Mouse (Mus musculus) hindlimb bud, embryonic 11.5 days (tissue): Measurements from ENCODE around the gene Mrps10.
A peak's percentile ranks its signal among the peaks of the same experiment; 100 is the strongest.
"Not testable (repeated sequence)": the region's sequence is repeated elsewhere in the genome, so short reads cannot be mapped to it uniquely, and the experiment has no call there.

Source experiments
- DNase-seq: peaks from one replicate; pipeline ENCODE4 v3.0.0-alpha.2; 2012; ENCODE audit warnings: low read depth, low spot score; ENCODE audit errors: extremely low spot score

The Mrps10 gene

DNA sequence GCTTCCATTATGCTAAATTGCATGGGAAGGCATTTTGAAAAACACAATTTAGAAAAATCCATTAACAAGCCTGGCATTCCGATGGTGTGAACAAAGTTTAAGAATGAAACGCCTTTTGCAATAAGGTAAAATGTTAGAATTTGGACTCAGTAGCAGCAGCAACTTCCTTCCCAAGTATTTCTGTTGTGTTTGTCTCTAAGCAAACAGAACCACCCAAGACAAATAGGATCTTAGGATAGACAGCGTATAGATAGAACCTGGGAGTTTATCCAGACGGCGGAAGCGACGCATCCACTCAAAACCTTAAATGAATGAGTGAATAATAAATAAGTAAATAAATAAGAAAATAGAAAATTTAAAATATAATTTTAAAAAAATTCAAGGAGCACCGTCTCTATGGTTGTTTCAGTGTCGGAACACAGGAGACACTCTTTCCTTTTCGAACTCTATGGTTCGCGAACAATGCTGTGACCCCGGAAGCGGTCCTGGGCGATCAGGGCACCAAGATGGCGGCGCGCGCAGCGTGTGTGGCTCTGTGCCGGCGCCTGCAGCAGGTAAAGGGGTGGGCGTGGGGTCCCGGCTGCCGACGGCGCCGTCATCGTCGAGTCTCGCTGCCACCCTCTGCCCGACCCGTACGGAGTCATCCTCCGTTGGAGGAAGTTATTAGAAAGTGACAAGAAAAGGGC, at the start of gene Mrps10:
Gene Mrps10 (plus strand): TSS at position 487 of the 686 bp plus-strand sequence.
- DNase-seq: peak; percentile 72

DNA sequence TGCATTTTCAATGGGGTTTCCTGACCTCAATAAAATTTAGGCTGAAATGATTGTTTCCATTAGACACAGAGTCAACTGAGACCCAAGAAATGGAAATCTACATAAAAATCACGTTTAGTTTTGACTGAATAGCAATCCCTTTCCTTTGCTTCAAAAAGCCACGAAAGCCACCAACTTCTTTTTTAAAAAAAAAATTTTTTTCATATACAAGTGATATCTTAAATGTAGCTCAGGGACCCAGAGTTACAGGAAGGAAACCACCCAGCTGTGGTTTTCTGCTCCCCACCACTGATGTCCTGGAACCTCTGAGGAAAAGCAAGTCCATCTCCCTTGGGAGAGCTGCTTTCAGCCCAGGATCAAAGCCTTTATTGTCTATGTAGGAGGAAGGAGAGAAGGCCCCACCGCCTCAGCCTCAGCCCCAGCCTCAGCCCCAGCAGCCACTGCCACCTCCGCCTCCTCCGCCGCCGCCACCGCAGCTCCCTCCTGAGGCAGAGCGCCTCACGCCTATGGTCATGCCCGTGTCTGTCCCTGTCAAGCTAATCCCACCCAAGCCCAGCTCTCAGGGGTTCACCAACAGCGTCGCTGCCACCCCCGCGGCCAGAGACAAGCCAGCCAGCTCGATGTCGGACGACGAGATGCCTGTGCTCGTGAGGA, 49.6 kb upstream of the Mrps10 start:
- DNase-seq: no peak

DNA sequence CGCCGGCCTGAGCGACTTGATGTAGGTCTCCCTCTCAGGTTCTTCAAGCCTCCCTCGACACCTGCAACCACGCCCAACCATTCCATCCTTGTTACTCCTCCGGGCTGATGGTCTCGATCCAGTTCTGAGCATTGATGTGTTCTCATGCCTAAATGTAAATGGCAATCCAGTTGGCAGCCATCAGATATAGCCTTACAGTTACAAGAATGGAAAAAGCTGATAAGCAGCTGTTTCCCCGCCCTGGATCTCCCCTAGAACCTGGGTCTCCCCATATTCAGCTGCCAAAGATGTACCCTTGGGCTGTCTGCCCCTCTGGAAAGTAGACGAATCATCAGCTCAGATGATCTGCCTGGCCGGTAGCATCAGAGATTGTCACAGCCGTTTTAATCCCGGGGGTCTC, 48.9 kb upstream of the Mrps10 start:
- DNase-seq: no peak

DNA sequence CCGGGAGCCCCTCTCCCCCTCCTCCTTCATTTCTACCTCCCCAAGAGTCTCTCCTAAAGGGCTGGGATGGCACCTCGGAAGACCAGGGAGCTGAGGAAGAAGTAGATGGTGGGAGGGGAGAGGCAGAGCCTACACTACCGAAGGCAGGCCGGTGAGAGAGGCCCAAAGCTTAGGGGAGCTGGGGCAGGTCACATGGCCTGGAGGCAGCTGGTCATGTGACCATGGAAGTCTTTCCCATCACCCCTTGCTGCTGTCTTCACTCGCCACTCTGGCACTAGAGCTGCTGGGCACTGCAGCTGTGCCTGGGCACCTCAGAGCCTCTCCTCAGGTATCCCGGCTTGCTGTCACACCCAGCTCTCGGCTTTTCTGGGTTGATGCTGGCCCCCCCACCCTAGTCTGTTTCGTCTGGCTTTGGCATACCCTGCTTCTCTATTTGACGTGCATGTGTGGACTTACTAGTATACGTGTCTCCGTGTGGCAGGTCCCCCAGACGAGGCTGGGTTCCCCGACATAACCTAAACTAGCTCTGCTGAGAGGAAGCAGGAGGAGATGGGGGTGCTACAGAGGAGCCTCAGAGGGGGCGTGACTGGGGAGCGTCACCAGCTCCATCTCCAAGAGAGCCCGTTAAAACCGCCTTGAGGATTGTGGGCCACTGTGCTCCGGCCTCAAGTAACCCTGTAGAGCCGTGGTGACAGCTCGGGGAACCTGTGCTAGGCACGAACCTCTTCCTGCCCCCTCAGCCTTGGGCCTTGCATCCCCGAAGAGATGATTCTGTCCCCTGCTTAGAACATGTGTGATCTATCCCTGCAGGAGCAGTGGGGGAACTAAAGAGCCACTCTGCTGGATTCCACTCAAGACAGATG, 46.3 kb upstream of the Mrps10 start:
- no peak for DNase-seq

DNA sequence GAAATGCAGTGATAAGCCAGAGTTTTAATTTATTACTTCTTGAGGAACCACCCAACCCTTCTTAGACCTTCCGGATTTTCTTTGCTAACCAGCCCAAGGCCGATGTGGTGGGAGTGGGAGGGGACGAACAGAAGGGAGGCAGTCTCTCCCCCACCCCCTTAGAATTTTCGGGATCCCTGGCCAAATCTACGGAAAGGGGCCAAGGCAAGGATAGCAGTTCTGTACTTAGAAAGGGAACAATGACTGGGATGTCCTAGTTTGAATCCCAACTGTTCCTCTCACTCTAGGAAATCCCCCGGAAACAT, 45.7 kb upstream of the Mrps10 start:
- no peak for DNase-seq

DNA sequence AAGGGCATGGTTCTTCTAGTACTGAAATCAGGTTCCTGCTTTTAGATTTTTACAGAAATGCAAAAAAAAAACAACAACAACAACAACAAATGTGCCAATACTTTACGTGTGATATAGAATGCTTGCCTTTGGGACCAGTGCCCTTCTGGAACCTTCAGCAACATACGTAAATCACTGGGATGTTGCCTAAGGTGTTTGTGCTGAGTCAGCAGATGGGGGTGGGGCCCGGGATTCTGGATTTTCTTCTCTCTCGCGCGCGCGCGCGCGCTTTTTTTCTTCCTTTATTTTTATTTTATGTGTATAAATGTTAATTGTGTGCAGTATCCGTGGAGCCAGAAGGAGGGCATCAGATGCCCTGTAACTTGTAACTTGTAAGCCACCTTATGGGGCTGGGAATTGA, 41.1 kb upstream of the Mrps10 start:
- no peak for DNase-seq

DNA sequence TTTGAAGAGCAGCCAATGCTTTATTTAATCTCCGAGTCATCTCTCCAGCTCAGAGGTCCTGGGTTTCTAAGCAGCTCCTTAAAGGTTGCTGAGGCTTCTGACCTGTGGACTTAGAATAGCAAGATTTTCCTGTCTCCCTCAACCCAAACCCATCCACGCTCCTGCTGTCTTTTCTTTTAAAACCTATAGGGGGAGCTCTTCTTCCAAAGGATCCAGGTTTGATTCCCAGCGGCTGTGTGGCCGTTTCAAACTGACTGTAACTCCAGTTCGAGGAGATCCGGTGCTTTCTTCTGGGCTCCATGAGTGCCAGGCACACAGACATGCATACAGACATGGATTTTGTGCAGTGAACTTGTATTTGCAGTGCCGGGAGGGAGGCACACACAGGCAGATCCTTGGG, 40.7 kb upstream of the Mrps10 start:
- DNase-seq: no peak

DNA sequence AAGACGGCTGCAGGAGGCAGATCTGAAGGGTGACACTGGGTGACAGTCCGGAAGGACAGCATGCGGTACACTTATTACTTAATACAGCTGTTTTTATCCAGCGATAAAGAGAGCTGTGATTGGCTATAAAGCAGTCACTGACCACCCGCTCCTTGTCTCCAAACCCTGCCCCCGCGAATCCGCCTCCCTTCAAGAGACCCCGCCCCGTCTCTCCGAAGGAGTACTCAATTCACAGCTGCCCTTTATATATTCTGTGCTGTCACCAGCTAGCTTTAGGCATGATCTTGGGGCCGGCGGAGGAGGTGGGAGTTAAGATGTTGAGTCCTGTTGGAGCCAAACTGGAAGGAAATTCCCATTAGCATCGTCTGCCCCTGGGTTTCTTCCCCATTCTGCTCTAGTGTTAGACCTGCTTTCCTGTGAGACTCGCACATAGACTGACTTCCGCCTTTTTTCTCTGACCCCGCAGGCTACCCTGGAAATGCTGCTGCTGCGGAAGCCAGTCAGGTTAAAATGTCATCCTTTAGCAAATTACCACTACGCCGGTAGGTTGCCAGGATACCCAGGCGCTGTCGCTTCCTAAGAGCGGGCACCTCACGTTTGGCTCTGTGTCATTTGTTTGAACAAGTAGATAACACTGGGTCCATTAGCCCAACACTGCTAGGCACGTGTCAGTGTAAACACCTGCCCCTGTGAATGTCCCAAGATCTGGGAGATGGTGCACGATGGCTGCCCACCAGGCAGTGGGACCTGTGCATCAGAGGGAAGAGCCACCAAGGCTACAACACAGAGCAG, 39.9 kb upstream of the Mrps10 start:
- DNase-seq: no peak

DNA sequence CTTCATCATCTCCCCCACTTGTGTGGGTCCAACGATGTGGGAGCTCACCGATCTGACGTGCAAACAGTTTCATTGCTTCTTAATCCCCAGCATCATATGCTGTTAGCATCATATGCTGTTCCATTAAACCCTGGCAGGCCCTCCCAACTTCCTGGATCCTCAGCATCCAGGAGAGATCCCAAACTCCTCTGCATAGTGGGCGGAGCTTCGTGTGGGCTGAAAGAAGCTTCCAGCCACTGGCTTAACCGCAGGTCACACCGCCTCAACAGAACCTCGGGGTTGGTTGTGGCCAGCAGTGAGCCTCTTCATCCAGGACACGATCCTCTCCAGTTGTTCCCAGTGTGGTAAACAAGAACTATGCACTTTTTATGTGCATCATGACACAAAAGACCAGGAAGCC, 38.1 kb upstream of the Mrps10 start:
- DNase-seq: no peak

DNA sequence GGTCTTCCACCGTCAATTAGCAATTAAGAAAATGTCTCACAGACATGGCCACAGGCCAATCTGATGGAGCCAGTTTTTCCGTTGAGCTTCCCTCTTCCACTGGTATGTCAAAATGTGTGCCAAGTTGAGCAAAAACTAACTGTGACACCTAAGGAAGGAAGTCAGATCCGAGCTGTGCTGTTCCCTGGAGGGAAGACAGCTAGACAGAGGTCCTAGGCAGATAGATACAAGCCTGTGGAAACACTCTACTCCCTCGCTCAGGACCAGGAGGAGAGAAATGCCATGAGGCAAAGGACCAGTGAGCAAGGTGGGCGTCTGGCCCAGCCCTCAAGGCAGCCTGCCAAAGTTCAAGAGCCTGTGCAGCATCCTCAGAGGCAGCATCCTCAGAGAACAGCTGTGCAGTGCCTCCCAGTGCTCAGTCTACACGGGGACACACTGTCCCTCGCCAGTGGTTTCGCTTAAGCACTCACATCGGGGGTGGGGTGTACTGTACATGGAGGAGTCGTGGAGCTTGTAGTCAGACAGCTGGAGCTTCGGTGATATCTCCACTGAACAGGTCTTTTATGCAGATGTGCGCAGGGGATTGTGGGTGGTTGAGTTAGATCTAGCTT, 36.6 kb upstream of the Mrps10 start:
- DNase-seq: no peak

DNA sequence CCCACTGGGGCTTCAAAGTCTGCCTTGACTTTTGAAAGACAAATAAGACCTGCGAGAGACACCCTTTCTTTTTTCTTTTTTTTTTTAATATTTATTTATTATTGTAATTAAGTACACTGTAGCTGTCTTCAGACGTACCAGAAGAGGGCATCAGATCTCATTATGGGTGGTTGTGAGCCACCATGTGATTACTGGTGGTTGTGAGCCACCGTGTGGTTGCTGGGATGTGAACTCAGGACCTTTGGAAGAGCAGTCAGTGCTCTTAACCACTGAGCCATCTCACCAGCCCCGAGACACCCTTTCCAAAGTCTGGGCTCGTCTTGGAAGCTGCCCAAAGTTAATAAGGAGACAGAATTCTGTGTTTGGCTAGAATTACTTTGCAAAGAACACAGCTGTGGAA, 36.0 kb upstream of the Mrps10 start:
- not testable (repeated sequence) for DNase-seq

DNA sequence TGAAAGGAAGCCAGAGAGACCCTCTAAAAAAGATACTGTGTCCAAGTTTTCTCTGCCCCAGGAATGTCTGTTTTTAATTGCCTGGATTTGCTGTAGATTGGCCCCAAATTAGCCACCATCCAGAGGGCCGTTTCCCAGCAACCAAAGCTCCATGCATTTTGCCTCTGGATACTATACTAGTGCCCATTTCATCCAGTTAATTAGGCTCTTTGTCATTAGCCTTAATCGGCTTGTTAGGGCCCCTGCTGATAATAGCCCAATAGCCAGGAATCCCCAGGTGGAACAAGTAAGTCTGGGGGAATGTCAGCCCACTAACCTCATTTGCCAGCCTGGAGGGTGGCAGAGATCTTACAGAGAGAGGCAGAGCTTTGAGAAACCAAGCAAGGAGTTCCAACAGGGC, 35.3 kb upstream of the Mrps10 start:
- peak; percentile 39 for DNase-seq

DNA sequence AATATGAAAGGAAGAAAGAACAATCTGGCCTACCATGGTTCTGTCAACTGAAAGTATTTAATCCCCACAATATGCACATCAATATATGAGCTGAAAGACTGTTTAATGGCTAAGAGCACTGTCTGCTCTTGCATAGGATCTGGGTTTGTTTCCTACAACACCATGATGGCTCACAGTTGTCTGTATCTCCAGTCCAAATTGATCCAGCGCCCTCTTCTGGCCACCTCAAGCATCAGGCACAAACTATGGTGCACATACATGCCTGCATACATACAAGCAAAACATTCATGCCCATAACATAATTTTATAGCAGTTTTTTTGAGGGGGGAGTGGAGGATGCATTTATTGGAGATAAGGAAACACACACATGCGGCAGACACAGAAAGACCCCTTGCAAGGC, 25.6 kb upstream of the Mrps10 start:
- no peak for DNase-seq

DNA sequence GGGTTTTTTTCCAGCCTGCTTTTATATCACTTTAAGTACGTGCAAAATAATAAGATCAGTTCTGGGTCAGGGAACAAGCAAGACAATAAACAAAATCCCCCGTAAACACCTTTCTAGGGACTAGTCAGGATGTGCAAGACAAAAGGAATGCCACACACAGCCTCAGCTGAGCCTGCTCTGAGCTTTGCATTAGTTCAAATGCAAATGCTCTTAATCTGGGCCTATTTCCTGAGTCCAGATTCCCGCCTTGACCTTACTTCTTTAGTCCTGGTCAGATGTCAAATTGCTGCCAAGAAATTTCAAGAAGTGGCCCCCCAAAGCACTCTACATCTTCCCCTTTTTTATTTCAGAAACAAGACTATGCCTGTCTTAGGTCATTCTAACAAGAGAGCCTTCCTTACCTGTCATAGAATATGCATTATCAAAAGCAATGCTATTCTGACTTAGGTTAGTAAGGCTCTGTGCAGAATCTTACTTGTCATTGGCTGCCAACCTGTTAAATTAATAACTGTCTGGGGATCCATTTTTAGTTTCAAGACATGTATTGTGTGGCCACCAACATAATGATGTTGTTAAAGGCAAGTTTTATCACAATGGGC, 18.9 kb upstream of the Mrps10 start:
- DNase-seq: no peak

DNA sequence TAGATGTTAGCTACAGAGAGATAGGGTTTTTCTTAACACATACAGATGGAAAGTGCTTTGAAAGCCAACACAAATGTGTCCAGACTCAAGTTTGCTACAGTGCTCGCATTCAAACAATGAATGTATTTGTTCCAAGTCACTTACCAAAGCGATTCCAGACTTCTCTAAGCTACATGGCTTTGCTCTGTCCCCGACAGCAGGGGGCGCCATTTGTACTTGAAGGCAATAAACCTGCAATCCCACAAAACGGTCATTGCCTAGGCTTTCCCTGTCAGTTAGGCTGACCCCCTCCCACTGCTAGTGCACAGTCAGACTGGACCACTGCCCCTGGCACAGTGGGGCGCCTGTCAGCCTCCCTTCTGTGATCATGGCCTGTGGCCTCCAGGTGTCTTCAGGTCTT, 8.7 kb upstream of the Mrps10 start:
- DNase-seq: no peak

DNA sequence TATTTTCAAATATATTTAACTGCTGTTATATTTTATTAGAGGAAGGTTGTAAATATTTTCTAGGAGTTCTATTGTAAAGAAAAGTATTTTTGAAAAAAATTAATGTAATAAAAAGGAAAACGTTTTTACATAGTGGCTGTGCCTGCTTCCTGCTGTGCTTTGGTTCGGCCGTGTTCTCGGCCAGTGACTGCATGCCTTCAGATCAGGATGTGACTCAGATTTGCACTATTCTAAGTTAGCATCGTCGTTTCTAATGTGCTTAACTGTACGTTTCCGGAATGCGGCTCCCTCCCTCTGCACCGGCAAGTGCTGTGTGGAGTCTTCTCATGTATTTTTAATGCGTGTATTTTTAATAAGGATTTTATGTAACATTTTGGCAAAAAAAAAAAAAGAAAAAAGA, 7.3 kb upstream of the Mrps10 start:
- DNase-seq: no peak

DNA sequence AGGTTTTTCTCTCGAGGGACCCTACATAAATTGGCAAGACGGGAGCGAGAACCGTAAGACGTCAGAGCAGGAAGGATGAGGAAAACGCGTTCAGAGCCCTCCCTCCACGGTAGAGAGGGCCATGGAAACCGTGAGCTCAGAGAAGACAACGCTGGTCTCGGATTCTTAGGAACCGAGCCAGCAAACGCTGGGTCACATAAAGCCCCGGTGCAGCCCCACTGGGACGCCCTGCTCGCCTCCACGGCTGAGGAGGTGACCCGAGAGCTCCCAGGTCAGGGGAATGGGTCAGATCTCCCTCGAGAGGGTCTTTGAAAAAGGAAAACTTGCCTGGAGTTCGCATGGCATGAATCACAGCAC, 378 bp downstream of the Mrps10 start:
- DNase-seq: no peak

DNA sequence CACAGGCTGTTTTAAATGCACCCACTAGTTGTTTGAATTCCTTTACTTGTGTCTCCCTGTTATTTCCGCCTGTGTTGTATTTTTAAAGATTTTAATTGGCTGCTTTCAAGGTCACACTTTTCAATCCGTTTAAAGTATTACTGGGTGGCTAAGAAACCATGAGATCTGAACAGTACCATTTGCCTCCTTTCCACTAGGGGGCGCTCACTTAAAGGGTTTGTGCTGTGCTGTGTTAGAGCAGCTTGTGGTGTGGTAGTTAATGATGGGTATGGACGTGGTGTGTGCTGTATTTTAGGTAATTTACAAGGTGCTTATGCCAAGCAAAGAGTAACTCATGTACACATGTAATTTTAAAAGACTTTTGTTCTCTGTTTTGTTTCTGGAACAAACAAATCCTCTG, 2.8 kb downstream of the Mrps10 start:
- no peak for DNase-seq

DNA sequence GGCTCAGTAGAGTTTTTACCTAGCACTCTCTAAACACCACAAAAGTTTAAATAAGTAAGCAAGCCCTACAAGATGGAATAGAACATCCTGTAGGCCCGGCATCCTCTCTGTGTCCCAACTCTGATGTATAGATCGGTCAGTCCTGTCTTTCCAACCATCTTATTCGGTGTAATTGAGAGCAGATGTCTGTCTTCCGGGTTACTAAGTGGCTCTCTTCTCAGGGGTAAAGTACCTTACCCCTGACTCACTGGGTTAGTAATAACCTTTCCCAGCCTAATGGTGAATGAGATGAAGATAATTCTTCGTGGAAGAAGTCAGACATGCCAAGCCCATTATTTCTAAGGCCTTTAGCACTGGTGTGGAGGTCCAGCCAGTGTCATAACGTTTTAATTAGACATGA, 5.3 kb downstream of the Mrps10 start:
- DNase-seq: no peak

DNA sequence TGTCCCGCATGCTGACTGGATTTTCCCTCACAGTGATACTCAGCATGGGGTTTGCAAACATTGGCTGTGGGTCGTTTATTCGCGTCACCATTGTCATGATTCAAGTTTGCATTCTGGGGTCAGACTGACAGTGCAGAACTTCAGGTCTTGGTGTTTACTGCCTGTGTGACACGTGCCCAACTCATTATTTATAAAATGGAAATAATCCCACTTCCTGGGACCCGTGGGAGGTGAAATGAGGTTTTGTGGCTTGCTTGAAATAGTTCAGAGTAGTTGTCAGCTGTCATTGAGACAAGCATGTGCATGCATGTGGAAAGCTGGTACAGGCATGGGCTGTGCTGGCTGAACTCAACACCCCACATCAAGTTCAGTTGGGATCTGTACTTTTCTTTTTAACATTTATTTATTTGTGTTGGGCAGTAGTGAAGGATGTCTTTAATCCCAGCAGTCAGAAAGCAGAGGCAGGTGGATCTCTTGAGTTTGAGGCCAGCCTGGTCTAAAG, 8.1 kb downstream of the Mrps10 start:
- DNase-seq: no peak

DNA sequence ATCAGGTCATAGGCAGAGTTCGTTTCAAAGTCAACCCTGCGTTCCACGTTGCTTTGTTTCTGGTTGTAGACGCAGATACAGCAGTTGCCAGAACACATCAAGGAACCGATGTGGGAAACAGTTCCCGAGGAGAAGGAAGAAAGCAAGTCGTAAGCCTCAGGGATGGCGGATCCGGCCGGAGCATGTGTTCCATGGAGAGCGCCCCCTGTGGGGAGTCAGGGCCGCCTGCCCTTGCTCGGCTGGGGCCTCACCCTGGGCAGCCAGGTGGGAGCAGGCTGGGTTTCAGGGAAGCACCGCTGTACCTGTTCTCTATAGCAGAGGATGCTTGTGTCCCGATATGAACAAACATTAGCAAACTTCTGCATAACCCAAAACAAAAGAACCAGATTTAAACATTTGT, 9.4 kb downstream of the Mrps10 start:
- no peak for DNase-seq
